Mouse (Mus musculus) ZHBTc4 (cell line): ENCODE results near the gene Fancg.
A peak's percentile ranks its signal among the peaks of the same experiment; 100 is the strongest.

ENCODE experiments used
- DNase-seq: peaks from one replicate; pipeline ENCODE4 v3.0.0-alpha.2; 2011; ENCODE audit warnings: low read depth, low spot score

Gene Fancg

DNA sequence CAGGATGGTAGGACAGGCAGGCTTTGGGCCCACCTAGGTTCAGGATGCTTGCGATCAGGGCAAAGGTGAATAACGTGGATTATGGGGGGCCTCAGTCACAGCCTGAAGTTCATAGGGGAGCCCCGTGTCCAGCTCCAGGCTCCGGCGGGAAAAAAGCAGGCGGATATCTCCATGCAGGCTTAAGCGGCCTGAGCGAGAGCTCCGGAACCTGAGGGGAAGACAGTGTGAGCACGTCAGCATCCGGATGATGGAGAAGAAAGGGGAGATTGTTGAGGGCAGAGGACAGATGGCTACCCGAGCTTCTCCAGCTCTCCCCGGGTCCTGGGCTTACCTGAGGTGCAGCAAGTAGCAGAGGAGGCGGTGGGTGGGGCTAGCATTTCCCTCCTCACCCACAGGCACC lies 23.2 kb upstream of the Fancg start:
- DNase-seq, result no peak

DNA sequence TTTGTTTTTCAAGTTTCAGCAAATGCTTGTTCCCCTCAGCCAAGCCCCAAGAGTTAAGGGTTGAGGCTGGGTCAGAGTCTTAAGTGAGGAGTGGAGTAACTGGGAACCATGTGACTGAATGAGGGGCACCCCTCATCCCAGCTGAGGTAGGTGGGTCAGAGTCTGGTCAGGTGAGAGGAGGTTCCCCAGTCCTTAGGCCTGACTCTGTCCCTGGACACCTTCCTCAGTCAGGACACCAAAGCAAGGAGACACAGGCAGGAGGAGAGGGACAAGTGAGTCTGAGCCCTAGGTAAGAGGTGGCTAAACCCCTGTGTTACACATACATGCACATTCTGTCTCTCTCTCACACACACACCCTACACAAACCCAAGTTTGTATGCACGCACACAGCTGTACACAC lies 22.2 kb upstream of the Fancg start:
- no peak for DNase-seq

DNA sequence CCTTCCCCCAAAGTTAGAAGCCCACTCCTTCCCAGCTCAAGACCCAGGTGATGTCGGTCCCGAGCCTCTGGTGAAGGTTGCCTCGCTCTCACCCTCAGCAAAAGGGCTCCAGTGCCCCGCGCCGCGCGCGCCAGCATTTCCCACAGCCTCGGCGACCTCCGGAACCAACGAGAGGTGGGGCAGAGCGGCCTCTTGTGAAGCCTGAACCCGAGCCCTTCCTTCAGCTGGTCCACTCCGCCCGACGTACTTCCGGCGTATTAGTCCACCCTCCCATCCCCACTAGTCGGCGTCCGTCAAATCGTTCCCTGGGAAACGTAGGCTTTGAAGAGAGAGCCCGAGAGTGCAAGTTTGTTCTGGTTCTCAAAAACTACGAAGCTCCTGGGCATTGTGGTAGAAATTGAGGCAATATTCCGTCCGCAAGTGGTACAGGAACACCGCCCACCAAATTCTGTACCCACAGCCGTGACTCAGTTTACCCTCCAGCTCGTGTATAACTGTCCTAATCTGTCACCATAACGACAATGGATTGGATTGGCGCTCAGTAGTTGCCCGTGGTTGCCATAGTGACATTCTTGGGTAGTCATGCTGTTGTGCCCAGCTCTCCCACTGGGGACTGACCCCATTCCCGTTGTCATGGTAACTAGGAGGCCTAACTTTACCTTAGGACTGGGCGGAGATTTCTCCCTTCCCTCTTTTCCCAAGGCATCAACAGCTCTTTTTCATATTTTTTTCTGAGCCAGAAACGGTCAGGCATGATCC lies 21.1 kb upstream of the Fancg start, which contains the start of gene Stoml2:
Gene Stoml2, minus strand, starts transcription at position 474 of the 759 bp plus-strand sequence.
- DNase-seq, result peak; percentile 98

DNA sequence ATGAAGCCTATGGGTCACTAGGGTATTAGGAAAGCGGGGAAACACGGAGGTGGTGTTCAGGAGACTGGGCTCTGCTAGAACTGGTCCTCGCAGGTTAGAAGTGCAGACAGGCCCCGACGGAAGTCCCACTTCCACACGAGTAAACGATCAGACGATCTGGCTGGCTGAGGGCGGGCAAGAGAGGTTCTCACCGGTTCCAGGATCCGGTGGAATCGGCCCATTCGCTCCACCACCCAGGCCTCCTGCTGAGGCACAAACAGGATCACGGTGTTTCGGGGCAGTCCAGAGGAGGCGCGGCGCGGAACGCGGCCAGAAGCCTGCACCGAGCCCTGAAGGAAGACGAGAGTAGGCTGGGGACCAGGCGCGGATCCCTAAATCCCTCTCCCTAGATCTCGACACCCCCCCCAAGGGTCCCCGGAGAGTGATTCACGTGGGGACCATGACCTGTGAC lies 20.5 kb upstream of the Fancg start:
- DNase-seq, result peak; percentile 89

DNA sequence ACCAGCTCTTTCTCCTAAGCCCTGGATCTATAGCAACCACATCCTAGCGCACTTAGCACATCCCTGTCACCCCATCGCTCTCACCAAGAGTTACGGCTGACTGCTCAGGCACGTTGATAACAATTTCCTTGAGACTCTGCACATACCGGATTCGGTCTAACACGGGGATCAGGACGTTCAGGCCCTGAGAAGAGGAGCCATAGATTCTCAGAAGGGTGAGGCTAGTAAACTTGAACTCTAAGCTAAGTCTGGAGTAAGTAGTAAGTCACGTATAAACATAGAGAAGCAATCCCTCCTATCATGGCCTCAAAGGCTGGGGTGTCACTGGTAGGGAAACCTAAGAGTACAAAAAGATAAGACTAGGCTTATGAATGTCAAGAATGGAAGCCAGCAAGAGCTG lies 20.0 kb upstream of the Fancg start:
- DNase-seq, result no peak

DNA sequence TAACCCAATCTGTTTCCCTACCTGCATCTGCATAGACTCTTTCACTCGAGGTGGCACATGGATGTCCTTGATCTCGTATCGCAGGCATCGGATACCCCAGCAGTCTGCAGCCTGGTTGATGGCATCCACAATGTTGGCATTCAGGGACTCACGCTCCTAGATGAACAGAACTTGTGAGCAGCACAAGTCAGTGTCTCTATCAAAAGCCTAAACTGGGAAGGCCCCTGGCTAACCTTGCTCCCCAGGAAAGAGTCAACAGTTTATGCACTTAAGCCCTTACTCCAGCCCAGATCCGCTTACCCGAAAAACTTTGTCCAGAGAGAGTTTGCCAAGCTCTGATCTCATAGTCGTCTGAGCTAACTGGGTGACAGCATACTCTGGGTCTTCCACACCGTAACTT lies 19.4 kb upstream of the Fancg start:
- DNase-seq, result no peak

DNA sequence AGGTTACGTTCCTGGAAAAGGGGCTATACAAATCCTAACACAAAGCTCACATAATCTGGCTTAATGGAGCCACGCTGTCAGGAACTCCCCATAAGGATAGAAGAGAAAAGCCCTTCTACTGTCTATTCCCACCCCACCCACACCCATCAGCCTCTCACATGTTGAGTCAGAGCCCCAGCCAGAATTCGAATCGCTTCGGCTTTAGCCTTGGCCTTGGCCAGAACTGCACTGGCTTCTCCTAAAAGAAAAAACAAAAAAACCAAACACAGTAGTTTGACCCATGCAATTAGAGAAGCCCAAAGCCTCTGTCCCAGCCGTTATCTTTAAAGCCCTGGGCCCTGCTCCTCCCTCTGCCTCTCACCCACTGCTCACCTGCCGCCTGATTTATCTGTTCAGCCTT lies 18.8 kb upstream of the Fancg start:
- no peak for DNase-seq

DNA sequence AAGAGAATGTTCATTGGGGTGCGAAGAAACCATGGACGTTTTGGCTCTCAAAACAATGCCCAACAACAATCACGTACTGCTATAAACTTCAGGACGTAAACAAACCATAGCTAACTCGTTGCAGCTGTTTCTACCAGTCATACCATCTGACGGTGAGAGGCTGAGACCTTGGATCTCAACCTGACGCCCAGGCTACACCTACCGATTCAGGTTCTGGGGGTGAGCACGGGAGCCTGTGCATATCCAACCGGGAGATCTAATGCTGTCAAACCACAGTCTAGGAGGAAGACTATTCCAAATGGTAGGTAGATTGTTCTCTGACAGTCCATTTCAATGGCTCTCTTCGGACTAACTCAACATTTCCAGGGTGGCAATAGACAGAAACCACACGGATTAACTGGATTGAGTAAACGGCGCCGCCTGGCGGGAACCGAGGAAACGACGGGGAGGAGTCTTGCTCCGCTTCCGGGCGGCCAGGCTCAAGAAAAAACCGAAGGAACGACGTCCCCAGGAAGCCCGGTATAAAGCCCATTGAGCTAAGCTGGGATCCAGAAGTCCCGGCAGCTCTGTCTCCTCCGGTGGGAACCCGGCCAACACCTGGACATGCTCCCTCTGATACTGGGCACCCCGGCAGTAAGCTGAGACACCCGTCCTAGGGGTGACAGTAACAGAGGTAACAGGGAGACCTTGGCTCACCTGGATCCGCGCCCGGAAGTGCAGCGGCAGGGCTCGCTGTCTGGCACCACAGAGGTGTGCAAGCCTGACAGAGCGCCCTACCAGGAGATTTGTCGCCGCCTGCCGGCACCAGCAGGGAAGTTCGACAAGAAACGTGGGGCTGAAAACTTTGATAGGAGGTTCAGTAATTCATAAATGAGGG lies 15.0 kb upstream of the Fancg start, which contains the start of gene Pigo:
Gene Pigo, minus strand, starts transcription at position 736 of the 877 bp plus-strand sequence.
- DNase-seq, result peak; percentile 97

DNA sequence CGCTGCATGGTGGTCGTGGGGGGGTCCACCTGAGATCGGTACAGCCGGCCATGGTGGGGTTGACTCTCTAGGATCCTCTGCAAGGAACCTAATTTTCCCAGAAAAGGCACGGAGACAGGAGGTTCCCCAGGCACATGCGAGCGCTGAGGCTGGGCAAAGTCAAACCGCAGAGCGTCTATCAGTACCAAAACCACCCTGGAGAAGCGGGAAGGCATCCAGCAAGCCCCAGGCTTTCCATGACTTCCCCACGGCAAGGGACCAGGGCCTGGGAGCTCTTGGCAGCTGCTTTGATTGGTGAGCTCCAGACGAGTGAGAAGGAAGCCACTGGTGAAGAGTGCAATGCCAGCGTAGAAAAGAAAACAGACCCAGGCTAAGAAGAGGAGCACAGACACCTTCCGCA lies 14.4 kb upstream of the Fancg start:
- no peak for DNase-seq

DNA sequence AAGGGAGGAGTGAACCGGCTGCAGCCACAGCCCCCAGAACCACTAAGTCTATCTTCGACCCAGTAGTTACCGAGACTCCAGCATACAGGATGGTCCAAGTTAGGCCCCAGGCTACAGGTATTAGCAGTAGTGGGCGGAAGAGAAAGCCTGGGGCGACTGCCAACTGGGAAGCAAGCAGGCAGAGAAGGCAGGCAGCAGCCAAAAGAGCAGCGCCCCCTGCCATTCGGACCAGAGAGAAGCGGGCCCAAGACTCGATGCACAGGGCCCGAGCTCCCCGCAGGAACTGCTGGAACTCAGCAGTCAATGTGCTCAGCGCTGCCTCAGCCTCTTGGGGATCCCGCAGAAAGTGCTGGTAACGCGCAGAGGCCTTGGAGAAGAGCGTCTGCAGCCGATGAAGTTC lies 11.0 kb upstream of the Fancg start:
- peak; percentile 74 for DNase-seq

DNA sequence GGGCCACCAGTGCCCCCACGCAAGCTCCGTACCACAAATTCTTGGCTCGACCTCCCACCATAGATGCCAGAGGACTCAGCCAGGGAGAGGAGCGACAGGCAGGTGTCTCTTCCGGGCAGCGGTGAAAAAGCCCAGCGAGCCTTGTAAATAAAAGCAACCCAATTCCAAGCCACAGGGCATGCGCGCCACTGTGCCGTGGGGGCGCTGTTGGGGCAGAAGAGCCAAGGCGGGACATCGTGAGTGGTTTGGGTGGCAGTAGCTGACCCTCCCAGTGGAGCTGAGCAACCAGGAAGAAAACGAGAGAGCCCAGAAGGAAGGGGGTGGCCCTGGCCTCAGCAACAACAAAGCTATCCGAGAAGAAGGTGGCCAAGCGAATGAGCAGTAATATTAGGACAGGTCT lies 10.6 kb upstream of the Fancg start:
- peak; percentile 59 for DNase-seq

DNA sequence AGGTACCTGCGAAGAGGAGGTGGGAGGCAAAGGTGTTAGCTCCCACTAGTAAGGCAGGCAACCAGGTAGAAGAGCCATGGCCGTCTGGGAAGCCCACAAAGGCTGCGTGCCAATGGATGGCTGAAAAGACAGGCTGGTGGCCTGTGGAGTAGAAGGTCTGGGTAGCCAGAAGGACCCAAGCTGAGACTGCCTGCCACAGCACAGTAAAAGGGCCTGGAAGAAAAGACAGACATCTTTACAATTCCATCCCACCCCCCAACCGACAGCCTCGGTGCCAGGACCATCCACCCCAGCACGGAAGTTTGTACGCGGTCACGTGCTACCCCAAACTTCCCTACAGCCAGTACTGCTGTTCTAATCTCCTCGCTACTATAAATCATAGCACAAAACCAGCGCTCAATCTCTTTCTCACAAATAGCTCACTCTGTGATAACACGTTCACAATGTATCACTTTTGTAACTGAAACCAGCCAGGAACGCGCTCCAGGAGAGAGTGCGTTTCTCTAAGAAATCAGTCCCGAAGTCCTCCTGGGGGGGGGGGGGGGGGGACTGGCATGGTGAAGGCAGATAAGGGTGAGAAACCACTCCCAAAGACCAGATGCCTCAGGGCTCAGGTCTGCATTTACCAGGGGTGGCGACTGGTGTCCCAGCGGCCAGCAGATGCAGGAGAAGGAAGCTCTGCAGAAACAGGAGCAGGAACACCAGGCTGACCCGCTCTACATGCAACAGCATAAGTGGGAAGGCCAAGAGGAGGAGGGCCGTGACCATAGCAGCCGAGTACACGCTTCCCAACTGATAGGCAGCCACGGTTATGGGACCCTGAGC lies 9.5 kb upstream of the Fancg start:
- no peak for DNase-seq

DNA sequence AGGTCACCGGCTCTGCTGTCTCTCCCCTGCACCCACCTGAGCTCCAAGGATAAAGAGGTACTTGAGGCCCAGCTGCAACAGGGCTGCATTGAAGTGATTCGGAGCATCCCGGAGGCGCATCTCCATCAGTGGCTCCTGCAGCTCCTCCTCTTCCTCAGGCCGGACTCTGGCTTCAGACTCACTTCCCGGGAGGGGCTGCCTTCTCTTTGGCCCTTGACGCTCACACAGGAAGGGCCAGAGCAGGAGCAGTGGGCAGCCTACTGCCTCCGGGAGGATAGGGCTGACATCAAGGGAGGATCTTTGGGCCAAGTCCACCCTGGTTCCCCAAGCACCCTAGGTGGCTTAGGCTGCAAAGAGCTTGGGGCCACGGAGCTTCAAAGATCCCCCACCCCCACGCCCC lies 8.9 kb upstream of the Fancg start:
- no peak for DNase-seq

DNA sequence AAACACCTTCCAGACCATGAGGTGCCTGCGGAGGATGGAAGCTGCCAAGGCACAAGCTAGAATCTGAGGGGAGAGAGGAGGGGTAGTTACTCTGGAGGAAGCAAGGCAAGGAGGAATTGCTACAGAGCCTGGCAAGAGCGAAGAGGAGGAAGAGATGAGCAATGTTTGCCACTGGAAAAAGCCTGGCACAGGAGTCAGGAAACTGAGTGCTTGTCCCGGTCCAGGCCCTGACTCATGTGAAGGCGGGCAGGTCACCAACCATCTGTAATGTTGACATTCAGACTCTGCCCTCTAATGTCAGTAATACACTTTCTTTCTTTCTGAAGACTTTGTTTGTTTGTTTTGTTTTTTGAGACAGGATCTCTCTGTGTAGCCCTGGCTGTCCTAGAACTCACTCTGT lies 7.8 kb upstream of the Fancg start:
- DNase-seq, result no peak

DNA sequence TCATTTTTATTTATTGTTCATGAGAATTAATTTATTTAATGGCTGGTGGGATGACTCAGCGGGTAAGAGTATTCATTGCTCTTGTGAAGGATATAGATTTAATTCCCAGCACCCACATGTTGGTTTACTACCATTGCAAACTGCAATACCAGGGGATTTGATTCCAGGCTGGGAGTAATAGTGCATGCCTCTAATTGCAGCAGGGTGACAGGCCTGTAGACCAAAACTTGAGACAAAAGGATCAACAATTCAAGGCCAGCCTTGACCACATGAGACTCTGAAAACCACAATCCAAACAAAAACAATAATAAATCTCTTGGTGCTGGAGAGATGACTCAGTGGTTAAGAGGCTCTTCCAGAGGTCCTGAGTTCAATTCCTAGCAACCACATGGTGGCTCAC lies 1.8 kb upstream of the Fancg start:
- DNase-seq, result no peak

DNA sequence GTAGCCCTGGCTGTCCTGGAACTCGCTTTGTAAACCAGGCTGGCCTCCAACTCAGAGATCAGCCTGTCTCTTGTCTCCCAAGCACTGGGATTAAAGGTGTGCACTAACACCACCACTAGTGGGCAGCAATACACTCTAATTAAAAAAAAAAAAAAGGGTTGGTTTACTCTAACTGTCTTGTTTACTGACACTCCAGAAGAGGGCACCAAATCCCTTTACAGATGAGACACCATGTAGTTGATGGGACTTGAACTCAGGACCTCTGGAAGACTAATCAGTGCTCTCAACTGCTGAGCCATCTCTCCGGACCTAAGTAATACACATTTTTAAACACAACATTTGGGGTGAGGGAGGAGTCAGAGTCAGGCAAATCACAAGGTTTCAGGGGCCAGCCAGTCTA lies 4.5 kb downstream of the Fancg start:
- peak; percentile 84 for DNase-seq

DNA sequence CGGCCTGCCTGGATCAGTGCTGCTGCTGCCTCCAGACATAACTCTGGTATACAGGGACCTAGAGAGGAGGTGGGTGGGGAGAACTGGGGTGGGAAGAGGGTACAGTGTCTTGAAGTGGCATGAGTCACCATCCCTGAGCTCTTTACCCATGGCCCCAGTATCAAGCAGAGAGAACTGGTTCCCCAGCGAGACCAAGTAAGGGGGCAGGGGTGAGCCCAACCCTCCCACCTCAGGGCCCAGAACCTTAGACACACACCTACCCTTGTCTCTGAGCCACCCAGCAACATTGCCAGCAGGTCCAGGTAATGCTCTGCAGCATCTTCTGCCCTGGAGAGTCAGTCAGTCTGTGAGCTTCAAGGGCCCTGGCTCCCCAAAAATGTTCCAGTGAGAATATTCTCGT lies 5.4 kb downstream of the Fancg start:
- no peak for DNase-seq

DNA sequence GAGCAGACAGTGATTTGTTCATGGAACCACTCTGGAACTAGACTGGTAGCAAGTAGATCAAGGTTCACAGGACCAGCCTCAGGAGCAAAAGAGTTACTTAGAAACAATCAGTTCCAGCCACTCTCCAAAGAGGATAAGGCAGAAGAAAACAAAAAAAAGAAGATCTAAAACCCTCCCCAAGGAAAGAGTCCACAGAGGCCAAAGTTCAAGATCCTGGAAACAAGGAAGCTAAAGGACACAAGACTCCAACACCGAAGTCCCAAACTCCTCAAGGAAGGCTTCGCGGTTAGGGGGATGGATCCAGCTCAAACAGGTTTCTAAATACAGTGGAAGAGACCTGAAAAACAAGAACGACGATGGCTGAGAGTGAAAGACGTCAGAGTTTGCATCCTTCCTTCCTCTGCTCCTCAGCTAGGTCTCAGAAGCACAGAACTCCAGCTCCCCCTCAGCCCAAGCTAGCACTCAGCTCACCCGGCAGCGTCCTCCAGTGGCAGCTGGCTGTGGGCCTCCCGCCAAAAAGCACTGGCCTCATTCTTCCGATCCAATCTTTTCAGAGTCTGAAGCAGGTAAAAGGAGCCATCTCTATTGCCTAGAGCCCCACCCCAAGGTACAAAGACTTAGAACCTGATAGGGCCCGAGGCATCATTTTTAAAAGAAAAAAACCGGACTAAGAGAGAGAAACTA lies 7.4 kb downstream of the Fancg start:
- peak; percentile 34 for DNase-seq

DNA sequence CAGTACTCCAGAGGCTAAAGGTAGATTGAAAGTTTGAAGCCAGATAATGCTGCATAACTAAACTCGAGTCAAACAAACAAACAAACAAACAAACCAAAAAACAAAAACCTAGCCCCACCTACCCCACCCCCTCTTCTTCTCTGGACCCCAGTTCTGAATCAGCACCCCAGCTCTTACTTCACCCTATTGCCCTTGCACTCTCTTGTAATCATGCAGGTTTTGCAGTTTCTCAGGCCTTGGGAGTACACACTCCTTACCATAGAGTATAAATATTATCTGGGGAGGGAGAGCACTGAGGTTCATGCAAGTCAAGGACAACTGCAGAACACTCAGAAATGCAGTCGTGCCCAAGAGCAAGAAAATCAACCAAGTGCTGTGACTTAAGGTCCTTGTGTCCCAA lies 9.0 kb downstream of the Fancg start:
- DNase-seq, result no peak

DNA sequence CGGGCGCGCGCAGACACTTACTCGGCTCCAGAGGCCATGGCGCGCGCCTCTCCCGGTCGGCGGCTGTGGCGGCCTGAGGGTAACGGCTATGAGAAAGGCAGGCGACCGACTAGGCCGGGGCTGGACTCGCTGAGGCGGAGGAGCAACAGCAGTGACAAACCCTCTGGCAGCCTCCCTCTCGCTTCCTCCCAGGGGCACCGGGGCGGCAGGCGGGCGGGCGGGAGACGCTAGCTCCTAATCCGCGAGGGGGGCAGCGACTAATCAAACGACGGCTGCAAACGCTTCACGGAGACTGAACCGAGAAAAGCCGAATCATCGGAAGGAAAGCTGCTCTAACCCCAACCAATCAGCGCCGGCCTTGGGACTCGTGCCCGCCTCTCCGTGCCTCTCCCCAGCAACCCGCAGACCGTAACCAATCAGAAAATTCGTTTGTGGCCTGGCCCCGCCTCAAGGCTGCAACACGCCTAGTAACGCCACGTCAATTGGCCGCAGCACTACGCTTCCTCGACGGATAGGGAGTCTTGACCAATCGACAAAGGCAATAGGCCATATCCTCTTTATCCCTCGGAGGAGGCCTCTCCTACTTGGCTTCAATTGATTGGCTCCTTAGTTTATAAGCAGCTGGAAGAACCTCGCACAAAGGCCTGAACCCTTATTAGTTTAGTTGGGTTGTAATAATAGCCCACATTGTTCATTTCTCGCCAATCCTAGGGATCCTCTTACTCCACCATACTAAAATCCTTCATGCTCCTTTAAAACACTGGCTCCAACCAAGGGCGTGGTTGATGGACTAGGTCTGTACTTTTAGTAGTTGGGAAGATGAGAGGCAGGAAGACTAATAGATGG lies 9.9 kb downstream of the Fancg start, which contains the start of gene Vcp:
Gene Vcp, minus strand, starts transcription at position 367 of the 846 bp plus-strand sequence.
- peak; percentile 99 for DNase-seq
